Mouse (Mus musculus): ENCODE results near the gene Zswim3. TPM values are rescaled to one million over a fixed set of nuclear protein-coding genes. Genes with fewer than 3 reads are reported as not detected.
A peak's percentile ranks its signal among the peaks of the same experiment; 100 is the strongest.
"Not testable (repeated sequence)": the region's sequence is repeated elsewhere in the genome, so short reads cannot be mapped to it uniquely, and the experiment has no call there.

Zswim3 gene
- total RNA-seq, 1 experiment from 2014 or later: 4.1 TPM

DNA sequence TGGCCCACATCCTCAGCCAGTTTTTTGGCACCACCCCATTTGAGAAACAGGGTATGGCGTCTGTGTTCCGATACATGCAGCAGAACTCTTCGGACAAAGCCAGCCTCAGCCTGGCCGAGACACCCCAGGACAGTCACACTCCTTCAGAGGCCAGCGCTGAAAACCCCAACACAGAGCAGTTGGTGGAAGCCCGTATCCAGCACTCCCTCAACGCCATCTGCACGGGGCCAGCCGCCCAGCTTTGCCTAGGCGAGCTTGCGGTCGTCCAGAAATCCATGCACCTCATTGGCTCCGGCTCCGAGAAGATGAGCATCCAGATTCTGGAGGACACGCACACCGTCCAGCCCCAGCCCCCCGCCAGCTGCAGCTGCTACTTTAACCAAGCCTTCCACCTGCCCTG, 20.6 kb downstream of the Zswim3 start:
- no peak for ATAC-seq (replicated peaks in 1 of 2; ENCODE audit: insufficient read depth in 1 of 2, low FRiP score in 2 of 2, low TSS enrichment in 1 of 2, low read depth in 1 of 2, poor library complexity in 2 of 2, severe bottlenecking in 2 of 2)

- ATAC-seq (replicated peaks in 1 of 2; ENCODE audit: insufficient read depth in 1 of 2, low FRiP score in 2 of 2, low TSS enrichment in 1 of 2, low read depth in 1 of 2, poor library complexity in 2 of 2, severe bottlenecking in 2 of 2): no peak
Measured at GRCm38 (mm10) chr2:164827146-164827850, 22.4 kb downstream of the Zswim3 start.

- ATAC-seq (replicated peaks in 1 of 2; ENCODE audit: insufficient read depth in 1 of 2, low FRiP score in 2 of 2, low TSS enrichment in 1 of 2, low read depth in 1 of 2, poor library complexity in 2 of 2, severe bottlenecking in 2 of 2): no peak
Measured at GRCm38 (mm10) chr2:164828437-164828836, 23.5 kb downstream of the Zswim3 start, which contains the start of gene Spata25. Gene Spata25, minus strand, starts transcription at chr2:164828537.

DNA sequence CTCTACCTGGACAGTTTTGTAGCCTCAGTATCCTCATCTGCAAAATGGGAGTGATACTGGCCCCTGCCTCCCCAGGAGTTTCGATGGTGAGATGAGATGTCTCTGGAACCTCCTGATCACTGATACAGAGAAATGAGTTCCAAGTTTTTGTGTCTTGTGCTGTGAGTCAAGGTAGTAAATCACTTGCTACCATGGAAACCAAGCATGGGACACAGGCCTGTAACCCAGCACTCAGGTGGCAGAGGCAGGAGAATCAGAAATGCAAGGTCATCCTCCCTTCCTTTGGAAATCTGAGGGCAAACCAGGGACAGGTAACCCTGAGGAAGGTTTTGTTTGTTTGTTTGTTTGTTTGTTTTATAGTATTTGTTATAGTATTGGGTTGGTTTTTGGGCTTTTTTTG, 24.2 kb downstream of the Zswim3 start:
- no peak for ATAC-seq (replicated peaks in 1 of 2; ENCODE audit: insufficient read depth in 1 of 2, low FRiP score in 2 of 2, low TSS enrichment in 1 of 2, low read depth in 1 of 2, poor library complexity in 2 of 2, severe bottlenecking in 2 of 2)

GRCm38 (mm10) chr2:164831029-164831428, 26.1 kb downstream of the Zswim3 start:
- no peak for ATAC-seq (replicated peaks in 1 of 2; ENCODE audit: insufficient read depth in 1 of 2, low FRiP score in 2 of 2, low TSS enrichment in 1 of 2, low read depth in 1 of 2, poor library complexity in 2 of 2, severe bottlenecking in 2 of 2)

- ATAC-seq (replicated peaks in 1 of 2; ENCODE audit: insufficient read depth in 1 of 2, low FRiP score in 2 of 2, low TSS enrichment in 1 of 2, low read depth in 1 of 2, poor library complexity in 2 of 2, severe bottlenecking in 2 of 2): no peak
Measured at GRCm38 (mm10) chr2:164832032-164832747, 27.3 kb downstream of the Zswim3 start.

GRCm38 (mm10) chr2:164832748-164833301, 27.9 kb downstream of the Zswim3 start, which contains the start of gene Ctsa:
Gene Ctsa, plus strand, starts transcription at chr2:164832873.
- ATAC-seq (replicated peaks in 1 of 2; ENCODE audit: insufficient read depth in 1 of 2, low FRiP score in 2 of 2, low TSS enrichment in 1 of 2, low read depth in 1 of 2, poor library complexity in 2 of 2, severe bottlenecking in 2 of 2): peak; percentile 78 to 80

GRCm38 (mm10) chr2:164833314-164833959, 28.5 kb downstream of the Zswim3 start, which contains the start of gene Neurl2:
Gene Neurl2, minus strand, starts transcription at chr2:164833456.
- ATAC-seq (replicated peaks in 1 of 2; ENCODE audit: insufficient read depth in 1 of 2, low FRiP score in 2 of 2, low TSS enrichment in 1 of 2, low read depth in 1 of 2, poor library complexity in 2 of 2, severe bottlenecking in 2 of 2): peak; percentile 38 to 62

GRCm38 (mm10) chr2:164834531-164834930, 29.6 kb downstream of the Zswim3 start:
- ATAC-seq (replicated peaks in 1 of 2; ENCODE audit: insufficient read depth in 1 of 2, low FRiP score in 2 of 2, low TSS enrichment in 1 of 2, low read depth in 1 of 2, poor library complexity in 2 of 2, severe bottlenecking in 2 of 2): no peak

GRCm38 (mm10) chr2:164835164-164835563, 30.3 kb downstream of the Zswim3 start:
- no peak for ATAC-seq (replicated peaks in 1 of 2; ENCODE audit: insufficient read depth in 1 of 2, low FRiP score in 2 of 2, low TSS enrichment in 1 of 2, low read depth in 1 of 2, poor library complexity in 2 of 2, severe bottlenecking in 2 of 2)

DNA sequence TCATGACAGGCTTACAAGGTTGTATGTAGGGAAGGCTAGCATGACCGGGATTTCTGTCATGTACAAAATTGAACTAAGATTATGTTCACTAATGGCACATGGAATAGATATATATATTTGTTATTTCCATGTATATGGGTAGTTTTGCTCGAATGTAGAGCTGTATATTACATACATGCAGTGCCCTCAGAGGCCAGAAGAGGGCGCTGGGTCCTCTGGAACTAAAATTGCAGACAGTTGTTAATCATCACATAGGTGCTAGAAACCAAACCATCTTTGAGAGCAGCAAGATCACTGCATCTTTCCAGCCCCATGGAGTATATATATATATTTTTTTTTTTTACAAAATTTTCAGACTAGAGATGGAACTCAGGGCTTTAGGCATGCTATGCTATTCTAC, 40.9 kb downstream of the Zswim3 start:
- no peak for ATAC-seq (replicated peaks in 1 of 2; ENCODE audit: insufficient read depth in 1 of 2, low FRiP score in 2 of 2, low TSS enrichment in 1 of 2, low read depth in 1 of 2, poor library complexity in 2 of 2, severe bottlenecking in 2 of 2)

- no peak for ATAC-seq (replicated peaks in 1 of 2; ENCODE audit: insufficient read depth in 1 of 2, low FRiP score in 2 of 2, low TSS enrichment in 1 of 2, low read depth in 1 of 2, poor library complexity in 2 of 2, severe bottlenecking in 2 of 2)
Measured at GRCm38 (mm10) chr2:164850061-164850460, 45.2 kb downstream of the Zswim3 start.

DNA sequence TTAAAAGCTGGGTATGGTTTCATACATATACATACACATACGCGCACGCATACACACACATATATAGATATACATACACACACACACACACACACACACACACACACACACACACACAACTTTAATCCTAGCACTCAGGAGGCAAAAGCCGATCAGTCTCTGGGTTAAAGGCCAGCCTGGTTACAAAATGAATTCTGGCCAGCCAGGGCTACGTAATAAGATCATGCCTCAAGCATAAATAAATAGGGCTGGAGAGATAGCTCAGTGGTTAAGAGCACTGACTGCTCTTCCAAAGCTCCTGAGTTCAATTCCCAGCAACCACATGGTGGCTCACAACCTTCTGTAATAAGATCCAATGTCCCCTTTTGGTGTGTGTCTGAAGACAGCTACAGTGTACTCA, 50.7 kb downstream of the Zswim3 start:
- not testable (repeated sequence) for ATAC-seq (replicated peaks in 1 of 2; ENCODE audit: insufficient read depth in 1 of 2, low FRiP score in 2 of 2, low TSS enrichment in 1 of 2, low read depth in 1 of 2, poor library complexity in 2 of 2, severe bottlenecking in 2 of 2)

- ATAC-seq (replicated peaks in 1 of 2; ENCODE audit: insufficient read depth in 1 of 2, low FRiP score in 2 of 2, low TSS enrichment in 1 of 2, low read depth in 1 of 2, poor library complexity in 2 of 2, severe bottlenecking in 2 of 2): no peak
Measured at GRCm38 (mm10) chr2:164856309-164857100, 51.6 kb downstream of the Zswim3 start.

- ATAC-seq (replicated peaks in 1 of 2; ENCODE audit: insufficient read depth in 1 of 2, low FRiP score in 2 of 2, low TSS enrichment in 1 of 2, low read depth in 1 of 2, poor library complexity in 2 of 2, severe bottlenecking in 2 of 2): peak; percentile 59 to 64; a peak in 3 of 4 replicates
Measured at GRCm38 (mm10) chr2:164857101-164857821, 52.4 kb downstream of the Zswim3 start, which contains the start of gene Pltp. Gene Pltp, minus strand, starts transcription at chr2:164857711.

GRCm38 (mm10) chr2:164857842-164858553, 53.1 kb downstream of the Zswim3 start:
- no peak for ATAC-seq (replicated peaks in 1 of 2; ENCODE audit: insufficient read depth in 1 of 2, low FRiP score in 2 of 2, low TSS enrichment in 1 of 2, low read depth in 1 of 2, poor library complexity in 2 of 2, severe bottlenecking in 2 of 2)
